Mouse (Mus musculus): ENCODE data around the gene Nr2c1.

- TF ChIP-seq CTCF (conservative IDR thresholded peaks at IDR 0.05; ENCODE audit: insufficient read depth, insufficient read length, low read depth, low read length) (no peak), POLR2A (IDR thresholded peaks at IDR 0.05; ENCODE audit: low read depth, low read length) (no peak)
Observed at GRCm38 (mm10) chr10:94158962-94159361, 11.1 kb downstream of the Nr2c1 start.

Data from kidney, adult 2 months (tissue).